Mouse (Mus musculus): ENCODE measurements at regions not wholly inside any gene's neighbourhood (a gene's known extent, or its start where the extent isn't known, plus 50 kb on each side); places are given as distances from the start of the nearest gene placed in this dataset.

GRCm38 (mm10) chr14:25015288-25016238 is 443.4 kb upstream of the Zmiz1 start:
- no peak for DNase-seq

- DNase-seq: no peak
These were observed 441.1 kb upstream of the Zmiz1 start for GRCm38 (mm10) chr14:25017860-25018259.

GRCm38 (mm10) chr14:25019306-25019905 is 439.6 kb upstream of the Zmiz1 start:
- DNase-seq: no peak

GRCm38 (mm10) chr14:25022523-25023269 is 436.3 kb upstream of the Zmiz1 start:
- DNase-seq: no peak

- DNase-seq: no peak
These were observed 435.6 kb upstream of the Zmiz1 start for GRCm38 (mm10) chr14:25023270-25023800.

GRCm38 (mm10) chr14:25025074-25025473 is 433.9 kb upstream of the Zmiz1 start:
- no peak for DNase-seq

GRCm38 (mm10) chr14:25027076-25027475 is 431.9 kb upstream of the Zmiz1 start:
- no peak for DNase-seq

GRCm38 (mm10) chr14:25027842-25028241 is 431.1 kb upstream of the Zmiz1 start:
- DNase-seq: no peak

- no peak for DNase-seq
These were observed 428.1 kb upstream of the Zmiz1 start for GRCm38 (mm10) chr14:25030881-25031280.

GRCm38 (mm10) chr14:25031756-25032680 is 427.0 kb upstream of the Zmiz1 start:
- no peak for DNase-seq

- no peak for DNase-seq
These were observed 426.1 kb upstream of the Zmiz1 start for GRCm38 (mm10) chr14:25032899-25033298.

- no peak for DNase-seq
These were observed 416.7 kb upstream of the Zmiz1 start for GRCm38 (mm10) chr14:25042265-25042664.

- DNase-seq: no peak
These were observed 414.9 kb upstream of the Zmiz1 start for GRCm38 (mm10) chr14:25044106-25044505.

- no peak for DNase-seq
These were observed 414.1 kb upstream of the Zmiz1 start for GRCm38 (mm10) chr14:25044867-25045266.

- no peak for DNase-seq
These were observed 408.2 kb upstream of the Zmiz1 start for GRCm38 (mm10) chr14:25050674-25051251.

- no peak for DNase-seq
These were observed 406.8 kb upstream of the Zmiz1 start for GRCm38 (mm10) chr14:25052175-25052574.

GRCm38 (mm10) chr14:25059351-25059750 is 399.6 kb upstream of the Zmiz1 start:
- no peak for DNase-seq

- DNase-seq: peak; percentile 17 to 22
These were observed 398.7 kb upstream of the Zmiz1 start for GRCm38 (mm10) chr14:25060285-25060684.

- no peak for DNase-seq
These were observed 395.9 kb upstream of the Zmiz1 start for GRCm38 (mm10) chr14:25063090-25063489.

- DNase-seq: no peak
These were observed 394.6 kb upstream of the Zmiz1 start for GRCm38 (mm10) chr14:25064190-25064947.

- DNase-seq: no peak
These were observed 391.6 kb upstream of the Zmiz1 start for GRCm38 (mm10) chr14:25067435-25067834.

All from lung, adult 18-20 months (tissue).